Mouse (Mus musculus) liver, embryonic 14.5 days (tissue): Measurements from ENCODE around the gene Ifnar2. TPM values are rescaled to one million over a fixed set of nuclear protein-coding genes. Genes with fewer than 3 reads are reported as not detected.
A peak's percentile ranks its signal among the peaks of the same experiment; 100 is the strongest.

Source experiments
- ATAC-seq: fragments of 200-750 bp; cut with Nextera tagmentation; 2 replicates; pipeline ENCODE4 v1.8.0; 2017; ENCODE audit warnings: moderate number of reproducible peaks, mild to moderate bottlenecking, moderate library complexity; ENCODE audit not compliant: insufficient read depth
- DNase-seq, 3 experiments: peaks; one replicate each; pipeline ENCODE4 v3.0.0-alpha.2; 2012 to 2013; ENCODE audit warnings: low read depth in 3 of 3, low spot score in 3 of 3
- H3K27ac ChIP-seq: fragments of 300-500 bp; sonication (generic); 2 replicates; pipeline ENCODE4 v1.5.1; 2014; ENCODE audit warnings: moderate library complexity, mild to moderate bottlenecking, control low read depth, inconsistent platforms
- H3K27me3 ChIP-seq: fragments of 300-500 bp; sonication (generic); 2 replicates; pipeline ENCODE4 v1.6.1; 2014; ENCODE audit warnings: mild to moderate bottlenecking, low read length, moderate library complexity; ENCODE audit not compliant: control insufficient read depth, insufficient read depth
- H3K36me3 ChIP-seq: fragments of 300-500 bp; sonication (generic); replicated peaks from 2 replicates; pipeline ENCODE4 v1.6.1; 2014; ENCODE audit warnings: low read depth; ENCODE audit not compliant: control insufficient read depth, insufficient read depth
- H3K4me1 ChIP-seq, 2 experiments: fragments of 200-500 bp in 1 of 2; fragments of 300-500 bp in 1 of 2; sonication (generic) in 1 of 2; replicated peaks; 2 replicates each; pipeline ENCODE4 v1.6.1; 2012 to 2014; ENCODE audit warnings: antibody characterized with exemption in 1 of 2, inconsistent platforms in 1 of 2, low read length in 1 of 2; ENCODE audit not compliant: control insufficient read depth in 2 of 2, insufficient read depth in 2 of 2
- H3K4me2 ChIP-seq: fragments of 300-500 bp; sonication (generic); 2 replicates; pipeline ENCODE4 v1.6.1; 2014; ENCODE audit warnings: low read depth, mild to moderate bottlenecking, control low read depth, moderate library complexity
- H3K4me3 ChIP-seq, 2 experiments: fragments of 200-500 bp in 1 of 2; fragments of 300-500 bp in 1 of 2; sonication (generic) in 1 of 2; 2 replicates each; pipeline ENCODE4 v1.5.1; 2012 to 2014; ENCODE audit warnings: low read depth in 2 of 2, low read length in 2 of 2, mild to moderate bottlenecking in 2 of 2, control low read depth in 1 of 2, inconsistent platforms in 1 of 2, moderate library complexity in 1 of 2; ENCODE audit not compliant: insufficient read depth in 1 of 2
- H3K9ac ChIP-seq: fragments of 300-500 bp; sonication (generic); replicated peaks from 2 replicates; pipeline ENCODE4 v1.6.1; 2014; ENCODE audit warnings: mild to moderate bottlenecking, control low read depth, moderate library complexity
- H3K9me3 ChIP-seq: fragments of 300-500 bp; sonication (generic); 2 replicates; pipeline ENCODE4 v1.6.1; 2016; ENCODE audit warnings: low read length, mixed read lengths; ENCODE audit not compliant: control insufficient read depth
- CTCF ChIP-seq: IDR thresholded peaks from 2 replicates; pipeline ENCODE4 v1.5.1; 2016; ENCODE audit warnings: antibody characterized with exemption, low read depth, control low read depth
- EP300 ChIP-seq: IDR thresholded peaks from 2 replicates; pipeline ENCODE4 v1.6.1; 2016; ENCODE audit warnings: antibody characterized with exemption, low read depth
- WGBS: fragments of 180-500 bp; shearing (Covaris S2); extraction: QIAGEN DNeasy Blood & Tissue Kit; methylation state at CpG from one replicate; pipeline ENCODE4 v1.1.7; 2014; ENCODE audit not compliant: insufficient replicate concordance; 5-methylcytosine and 5-hydroxymethylcytosine counted together
- polyA plus RNA-seq, 2 experiments: library from polyadenylated mRNA; depleted of rRNA in 1 of 2; stranded (reverse) in 1 of 2; unstranded in 1 of 2; fragments of >200 nt; fragmentation: Nextera tagmentation in 1 of 2; extraction: Ambion mirVana in 1 of 2; gene quantifications; 2 replicates each; pipeline versions ENCODE4 v1.2.1 to v1.2.3; 2012 to 2014

Ifnar2 gene
- polyA plus RNA-seq, 2 experiments = 33.1 to 68.4 TPM

DNA sequence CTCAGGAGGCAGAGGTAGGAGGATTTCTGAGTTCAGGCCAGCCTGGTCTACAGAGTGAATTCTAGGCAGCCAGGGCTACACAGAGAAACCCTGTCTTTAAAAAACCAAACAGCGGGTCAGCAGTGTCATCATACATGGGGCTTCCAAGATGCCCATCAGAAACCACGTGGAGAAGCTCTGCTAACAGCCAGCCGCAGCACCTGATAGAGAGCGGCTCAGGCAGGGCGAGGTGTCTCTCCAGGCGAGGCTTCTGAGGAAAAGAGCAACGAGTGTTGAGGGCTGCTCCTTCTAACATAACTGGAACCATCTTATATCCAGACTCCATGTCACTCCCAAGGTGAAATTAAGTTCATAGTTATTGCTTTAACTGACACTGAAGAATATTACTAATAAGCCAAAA is 76.3 kb downstream of the Ifnar2 start:
- no peaks in the 10 kb centered on the region for H3K9me3 ChIP-seq
- peak; percentile 55 for ATAC-seq
- no peak overlapping the region for H3K4me2 ChIP-seq
- no peak overlapping the region for H3K4me3 ChIP-seq
- 34% methylated on average over 7 of the region's 7 CpGs for WGBS
- peaks cover 39 to 67% of the 10 kb centered on the region in 2 experiments for H3K4me1 ChIP-seq
- no peak overlapping the region for H3K9ac ChIP-seq
- H3K27ac ChIP-seq = peak overlapping the region; percentile 92
- no peaks in the 10 kb centered on the region for H3K27me3 ChIP-seq
- H3K36me3 ChIP-seq = no peaks in the 10 kb centered on the region
- no peak for DNase-seq
- no peak for TF ChIP-seq CTCF
- no peak for TF ChIP-seq EP300

DNA sequence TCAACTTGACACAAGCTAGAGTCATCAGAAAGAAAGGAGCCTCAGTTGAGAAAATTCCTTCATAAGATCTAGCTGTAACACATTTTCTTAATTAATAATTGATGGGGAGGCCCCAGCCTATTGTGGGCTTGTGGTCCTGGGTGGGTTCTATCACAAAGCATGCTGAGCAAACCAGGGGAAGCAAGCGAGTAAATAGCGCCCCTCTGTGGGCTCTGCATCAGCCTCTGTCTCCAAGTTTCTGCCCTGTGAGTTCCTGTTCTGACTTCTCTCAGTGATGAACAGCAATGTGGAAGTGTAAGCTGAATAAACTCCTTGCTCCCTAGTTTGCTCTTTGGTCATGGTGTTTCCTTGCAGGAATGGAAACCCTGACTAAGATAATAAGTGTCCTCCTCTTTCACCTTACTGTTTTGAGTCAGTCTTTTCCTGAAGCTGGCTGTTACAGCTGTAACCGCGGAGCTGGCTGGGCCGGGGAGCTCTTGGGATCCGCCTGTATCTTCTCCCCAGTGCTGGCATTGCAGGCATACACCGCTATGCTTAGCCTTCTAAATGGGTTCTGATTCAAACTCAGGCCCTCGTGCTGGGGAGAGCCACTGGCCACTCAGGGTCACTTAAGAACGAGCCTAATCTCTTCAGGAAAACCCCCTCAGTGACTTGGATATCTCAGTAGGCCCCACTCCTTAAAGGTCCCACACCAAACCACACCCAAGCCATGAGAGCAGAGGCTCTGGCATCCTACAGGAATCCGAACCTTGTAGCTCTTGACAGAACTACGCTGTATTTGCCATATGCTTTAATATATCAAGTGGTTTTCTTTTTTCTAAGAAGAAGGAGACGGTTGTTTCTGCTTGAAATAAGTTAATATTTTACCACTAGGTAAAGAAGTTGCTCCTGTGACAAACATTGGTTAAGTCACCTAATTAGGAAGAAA is 77.8 kb downstream of the Ifnar2 start:
- peak overlapping the region; percentile 92 for H3K27ac ChIP-seq
- H3K27me3 ChIP-seq = no peaks in the 10 kb centered on the region
- H3K4me2 ChIP-seq = no peak overlapping the region
- no peaks in the 10 kb centered on the region for H3K9me3 ChIP-seq
- no peak for TF ChIP-seq EP300
- peak; percentile 60 for TF ChIP-seq CTCF
- ATAC-seq = no peak
- no peak overlapping the region for H3K4me3 ChIP-seq
- DNase-seq = no peak
- H3K36me3 ChIP-seq = no peaks in the 10 kb centered on the region
- 80% methylated on average over 12 of the region's 12 CpGs for WGBS
- H3K4me1 ChIP-seq = peaks cover 38 to 65% of the 10 kb centered on the region in 2 experiments
- H3K9ac ChIP-seq = no peak overlapping the region; the same call in 1 of the 2 replicates

DNA sequence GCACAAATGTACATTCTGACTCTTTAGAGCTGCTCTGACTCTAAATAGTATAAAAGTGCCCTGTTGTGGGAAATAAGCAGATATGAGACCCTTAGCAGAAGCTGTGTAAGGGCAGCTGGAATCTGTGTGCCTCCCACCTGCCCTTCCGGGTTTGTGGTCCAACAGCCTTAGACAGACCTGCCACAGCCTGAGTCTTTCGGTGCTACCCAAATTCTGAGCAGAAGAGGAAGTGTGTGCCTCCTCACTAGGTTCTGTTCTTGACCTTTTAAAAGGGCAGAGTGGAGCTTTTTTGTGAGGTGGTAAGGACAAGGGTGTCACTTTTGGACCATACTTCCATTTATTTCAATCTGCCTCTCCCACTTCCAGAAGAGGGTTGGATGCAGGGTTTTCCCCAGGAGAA is 79.4 kb downstream of the Ifnar2 start:
- TF ChIP-seq CTCF (no peak), EP300 (no peak)
- peak overlapping the region; percentile 25; the same call in 1 of the 2 replicates for H3K27ac ChIP-seq
- WGBS = 18% methylated on average over 2 of the region's 2 CpGs
- H3K4me3 ChIP-seq = no peak overlapping the region
- no peak overlapping the region for H3K4me2 ChIP-seq
- no peaks in the 10 kb centered on the region for H3K36me3 ChIP-seq
- peaks cover 29 to 53% of the 10 kb centered on the region in 2 experiments for H3K4me1 ChIP-seq
- DNase-seq (no peak), ATAC-seq (no peak)
- no peak overlapping the region; the same call in 1 of the 2 replicates for H3K9ac ChIP-seq
- no peaks in the 10 kb centered on the region for H3K27me3 ChIP-seq
- no peaks in the 10 kb centered on the region for H3K9me3 ChIP-seq

DNA sequence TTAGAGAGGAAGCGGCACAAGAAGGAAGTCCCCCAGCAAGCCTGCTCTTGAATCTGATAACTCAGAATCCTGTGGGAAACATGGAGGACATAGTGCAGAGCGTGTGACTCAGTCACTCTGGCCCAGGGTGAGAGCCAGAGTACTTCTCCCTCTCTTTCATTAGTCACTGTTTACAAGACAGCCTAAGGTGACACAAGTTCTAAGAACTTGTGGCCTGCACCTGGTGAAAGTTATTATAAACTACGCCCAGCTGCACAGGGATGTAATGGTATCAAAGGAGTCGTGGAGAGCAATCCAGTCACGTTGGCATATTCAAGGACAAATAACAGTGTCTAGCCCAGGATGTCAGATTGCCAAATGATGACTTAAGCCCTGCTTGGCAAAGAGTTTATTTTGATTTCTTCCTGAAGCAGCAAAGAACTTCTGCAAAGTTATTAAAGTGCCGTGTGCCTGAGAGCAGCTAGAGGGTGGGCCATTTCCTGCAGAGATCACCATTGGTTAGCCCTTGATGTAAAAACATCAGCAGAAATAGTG is 79.8 kb downstream of the Ifnar2 start:
- peaks cover 24 to 48% of the 10 kb centered on the region in 2 experiments for H3K4me1 ChIP-seq
- no peaks in the 10 kb centered on the region for H3K27me3 ChIP-seq
- ATAC-seq = no peak
- no peaks in the 10 kb centered on the region for H3K36me3 ChIP-seq
- DNase-seq = no peak
- no peak overlapping the region for H3K27ac ChIP-seq
- H3K4me3 ChIP-seq = no peak overlapping the region
- H3K4me2 ChIP-seq = no peak overlapping the region
- no peak overlapping the region for H3K9ac ChIP-seq
- TF ChIP-seq EP300 (no peak), CTCF (no peak)
- H3K9me3 ChIP-seq = no peaks in the 10 kb centered on the region
- 49% methylated on average over 6 of the region's 6 CpGs for WGBS

Other genes starting within 250 kb of the Ifnar2 start
- 0.02 TPM in 1 of 2 replicates, not detected in the other for gene Olig2, start 147.3 kb upstream of the Ifnar2 start, polyA plus RNA-seq (2012; rRNA removed)
- gene Olig2, start 147.3 kb upstream of the Ifnar2 start, polyA plus RNA-seq (2014; fragmentation: Nextera tagmentation; extraction: Ambion mirVana) = not detected in 2 replicates
- gene Olig1, start 103.0 kb upstream of the Ifnar2 start, polyA plus RNA-seq (2012; rRNA removed) = 0.04 TPM in 1 of 2 replicates, not detected in the other
- not detected in 2 replicates for gene Olig1, start 103.0 kb upstream of the Ifnar2 start, polyA plus RNA-seq (2014; fragmentation: Nextera tagmentation; extraction: Ambion mirVana)
- 0.04 and 0.14 TPM in 2 replicates for gene Gm21970, start 18.9 kb downstream of the Ifnar2 start, polyA plus RNA-seq (2012; rRNA removed)
- 0.67 TPM in 1 of 2 replicates, not detected in the other for gene Gm21970, start 18.9 kb downstream of the Ifnar2 start, polyA plus RNA-seq (2014; fragmentation: Nextera tagmentation; extraction: Ambion mirVana)
- 12.4 and 12.7 TPM in 2 replicates for gene Il10rb, start 33.4 kb downstream of the Ifnar2 start, polyA plus RNA-seq (2012; rRNA removed)
- 24.9 and 28.7 TPM in 2 replicates for gene Il10rb, start 33.4 kb downstream of the Ifnar2 start, polyA plus RNA-seq (2014; fragmentation: Nextera tagmentation; extraction: Ambion mirVana)
- gene Ifnar1, start 112.5 kb downstream of the Ifnar2 start, polyA plus RNA-seq (2012; rRNA removed) = 9.3 and 11.6 TPM in 2 replicates
- 15.4 and 16.2 TPM in 2 replicates for gene Ifnar1, start 112.5 kb downstream of the Ifnar2 start, polyA plus RNA-seq (2014; fragmentation: Nextera tagmentation; extraction: Ambion mirVana)
- 3.9 and 4.9 TPM in 2 replicates for gene Ifngr2, start 174.3 kb downstream of the Ifnar2 start, polyA plus RNA-seq (2012; rRNA removed)
- gene Ifngr2, start 174.3 kb downstream of the Ifnar2 start, polyA plus RNA-seq (2014; fragmentation: Nextera tagmentation; extraction: Ambion mirVana) = 13.1 and 13.5 TPM in 2 replicates
- 2.5 and 2.8 TPM in 2 replicates for gene Tmem50b, start 225.0 kb downstream of the Ifnar2 start, polyA plus RNA-seq (2012; rRNA removed)
- gene Tmem50b, start 225.0 kb downstream of the Ifnar2 start, polyA plus RNA-seq (2014; fragmentation: Nextera tagmentation; extraction: Ambion mirVana) = 5.0 TPM in 2 replicates
- 0.53 and 0.71 TPM in 2 replicates for gene Dnajc28, start 246.2 kb downstream of the Ifnar2 start, polyA plus RNA-seq (2012; rRNA removed)
- 1.6 and 1.8 TPM in 2 replicates for gene Dnajc28, start 246.2 kb downstream of the Ifnar2 start, polyA plus RNA-seq (2014; fragmentation: Nextera tagmentation; extraction: Ambion mirVana)